Mouse (Mus musculus): ENCODE results near the gene 4930415O20Rik. TPM values are rescaled to one million over a fixed set of nuclear protein-coding genes. Genes with fewer than 3 reads are reported as not detected.

The 4930415O20Rik gene
- polyA plus RNA-seq, 1 experiment from 2014 or later: not detected

GRCm38 (mm10) chr15:98557186-98557585, 13.6 kb upstream of the 4930415O20Rik start:
- H3K4me3 ChIP-seq (ENCODE audit: low read length): no peak overlapping the region
- 83% methylated on average over 5 of the region's 5 CpGs for WGBS
- H3K27ac ChIP-seq (ENCODE audit: low read length): no peak overlapping the region
- H3K36me3 ChIP-seq (ENCODE audit: control insufficient read depth, insufficient read depth, low read length): peaks cover 28% of the 10 kb centered on the region
- H3K27me3 ChIP-seq (ENCODE audit: control insufficient read depth, insufficient read depth, low read depth, low read length): no peaks in the 10 kb centered on the region
- no peak overlapping the region for H3K9ac ChIP-seq (ENCODE audit: low read length)
- no peak for ATAC-seq (ENCODE audit: low read depth)
- H3K4me1 ChIP-seq (replicated peaks; ENCODE audit: control insufficient read depth, insufficient read depth, low read length): no peaks in the 10 kb centered on the region
- H3K9me3 ChIP-seq (ENCODE audit: control insufficient read depth, low read length): no peaks in the 10 kb centered on the region
- no peak overlapping the region for H3K4me2 ChIP-seq (ENCODE audit: low read depth, low read length)

DNA sequence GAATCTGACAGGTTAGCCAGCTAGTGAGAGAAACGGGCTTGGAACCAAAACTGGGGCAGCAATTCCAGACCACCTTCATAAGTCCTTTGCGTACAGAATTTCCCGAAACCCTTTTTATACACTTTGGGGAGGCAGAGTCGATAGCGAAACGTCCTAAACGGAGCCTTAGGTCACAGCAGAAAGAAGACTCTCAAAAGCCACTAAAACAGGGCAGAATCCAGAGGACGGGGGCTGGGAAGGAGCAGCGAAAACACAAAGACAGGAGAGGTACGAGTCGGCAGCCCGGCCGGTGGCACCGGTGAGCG, 3.9 kb upstream of the 4930415O20Rik start:
- H3K4me3 ChIP-seq (ENCODE audit: low read length): peak overlapping the region; percentile 97
- ATAC-seq (ENCODE audit: low read depth): no peak
- no peaks in the 10 kb centered on the region for H3K27me3 ChIP-seq (ENCODE audit: control insufficient read depth, insufficient read depth, low read depth, low read length)
- under 1% methylated on average over 15 of the region's 15 CpGs for WGBS
- peak overlapping the region; percentile 94 for H3K9ac ChIP-seq (ENCODE audit: low read length)
- peak overlapping the region; percentile 98 for H3K27ac ChIP-seq (ENCODE audit: low read length)
- peak overlapping the region; percentile 92 for H3K4me2 ChIP-seq (ENCODE audit: low read depth, low read length)
- peaks cover 8% of the 10 kb centered on the region; the same call in 1 of the 2 replicates for H3K36me3 ChIP-seq (ENCODE audit: control insufficient read depth, insufficient read depth, low read length)
- H3K9me3 ChIP-seq (ENCODE audit: control insufficient read depth, low read length): no peaks in the 10 kb centered on the region
- H3K4me1 ChIP-seq (replicated peaks; ENCODE audit: control insufficient read depth, insufficient read depth, low read length): peaks cover 24% of the 10 kb centered on the region

- Histone ChIP-seq H3K9me3 (ENCODE audit: control insufficient read depth, low read length) (no peaks in the 10 kb centered on the region), H3K4me3 (ENCODE audit: low read length) (peak overlapping the region; percentile 97), H3K4me1 (replicated peaks; ENCODE audit: control insufficient read depth, insufficient read depth, low read length) (peaks cover 24% of the 10 kb centered on the region), H3K4me2 (ENCODE audit: low read depth, low read length) (peak overlapping the region; percentile 92), H3K27me3 (ENCODE audit: control insufficient read depth, insufficient read depth, low read depth, low read length) (no peaks in the 10 kb centered on the region), H3K9ac (ENCODE audit: low read length) (peak overlapping the region; percentile 94), H3K27ac (ENCODE audit: low read length) (peak overlapping the region; percentile 98), H3K36me3 (ENCODE audit: control insufficient read depth, insufficient read depth, low read length) (peaks cover 8% of the 10 kb centered on the region; the same call in 1 of the 2 replicates)
- under 1% methylated on average over 85 of the region's 88 CpGs for WGBS
- ATAC-seq (ENCODE audit: low read depth): peak; percentile 97
Observed at GRCm38 (mm10) chr15:98567278-98568134, 3.3 kb upstream of the 4930415O20Rik start.

GRCm38 (mm10) chr15:98568256-98569033, 2.4 kb upstream of the 4930415O20Rik start:
- peak overlapping the region; percentile 88 for H3K9ac ChIP-seq (ENCODE audit: low read length)
- H3K4me3 ChIP-seq (ENCODE audit: low read length): peak overlapping the region; percentile 97
- H3K27ac ChIP-seq (ENCODE audit: low read length): peak overlapping the region; percentile 90
- H3K4me1 ChIP-seq (replicated peaks; ENCODE audit: control insufficient read depth, insufficient read depth, low read length): peaks cover 24% of the 10 kb centered on the region
- peaks cover 5% of the 10 kb centered on the region; the same call in 1 of the 2 replicates for H3K36me3 ChIP-seq (ENCODE audit: control insufficient read depth, insufficient read depth, low read length)
- no peak for ATAC-seq (ENCODE audit: low read depth)
- WGBS: 4% methylated on average over 22 of the region's 22 CpGs
- peak overlapping the region; percentile 79 for H3K4me2 ChIP-seq (ENCODE audit: low read depth, low read length)
- H3K9me3 ChIP-seq (ENCODE audit: control insufficient read depth, low read length): no peaks in the 10 kb centered on the region
- H3K27me3 ChIP-seq (ENCODE audit: control insufficient read depth, insufficient read depth, low read depth, low read length): no peaks in the 10 kb centered on the region

GRCm38 (mm10) chr15:98569216-98569615, 1.6 kb upstream of the 4930415O20Rik start:
- Histone ChIP-seq H3K9me3 (ENCODE audit: control insufficient read depth, low read length) (no peaks in the 10 kb centered on the region), H3K4me1 (replicated peaks; ENCODE audit: control insufficient read depth, insufficient read depth, low read length) (peaks cover 24% of the 10 kb centered on the region), H3K4me2 (ENCODE audit: low read depth, low read length) (peak overlapping the region; percentile 79), H3K36me3 (ENCODE audit: control insufficient read depth, insufficient read depth, low read length) (0 out of 2 replicates have a peak, but pooled peaks cover 2% of the 10 kb centered on the region), H3K4me3 (ENCODE audit: low read length) (peak overlapping the region; percentile 97), H3K27me3 (ENCODE audit: control insufficient read depth, insufficient read depth, low read depth, low read length) (no peaks in the 10 kb centered on the region), H3K9ac (ENCODE audit: low read length) (peak overlapping the region; percentile 88), H3K27ac (ENCODE audit: low read length) (no peak overlapping the region)
- no peak for ATAC-seq (ENCODE audit: low read depth)
- WGBS: 56% methylated on average over 7 of the region's 7 CpGs

- H3K4me1 ChIP-seq (replicated peaks; ENCODE audit: control insufficient read depth, insufficient read depth, low read length): peaks cover 24% of the 10 kb centered on the region
- no peaks in the 10 kb centered on the region for H3K9me3 ChIP-seq (ENCODE audit: control insufficient read depth, low read length)
- no peak overlapping the region for H3K9ac ChIP-seq (ENCODE audit: low read length)
- H3K4me2 ChIP-seq (ENCODE audit: low read depth, low read length): no peak overlapping the region
- H3K4me3 ChIP-seq (ENCODE audit: low read length): no peak overlapping the region
- no peaks in the 10 kb centered on the region for H3K27me3 ChIP-seq (ENCODE audit: control insufficient read depth, insufficient read depth, low read depth, low read length)
- no peaks in the 10 kb centered on the region for H3K36me3 ChIP-seq (ENCODE audit: control insufficient read depth, insufficient read depth, low read length)
- H3K27ac ChIP-seq (ENCODE audit: low read length): no peak overlapping the region
- 73% methylated on average over 4 of the region's 4 CpGs for WGBS
- no peak for ATAC-seq (ENCODE audit: low read depth)
Observed at GRCm38 (mm10) chr15:98569795-98570365, 924 bp upstream of the 4930415O20Rik start.

GRCm38 (mm10) chr15:98573293-98573692, 2.5 kb downstream of the 4930415O20Rik start:
- Histone ChIP-seq H3K27me3 (ENCODE audit: control insufficient read depth, insufficient read depth, low read depth, low read length) (no peaks in the 10 kb centered on the region), H3K4me3 (ENCODE audit: low read length) (no peak overlapping the region), H3K27ac (ENCODE audit: low read length) (no peak overlapping the region), H3K9me3 (ENCODE audit: control insufficient read depth, low read length) (no peaks in the 10 kb centered on the region), H3K9ac (ENCODE audit: low read length) (no peak overlapping the region), H3K4me1 (replicated peaks; ENCODE audit: control insufficient read depth, insufficient read depth, low read length) (peaks cover 9% of the 10 kb centered on the region), H3K36me3 (ENCODE audit: control insufficient read depth, insufficient read depth, low read length) (no peaks in the 10 kb centered on the region), H3K4me2 (ENCODE audit: low read depth, low read length) (no peak overlapping the region)
- WGBS: 73% methylated on average over 4 of the region's 4 CpGs
- no peak for ATAC-seq (ENCODE audit: low read depth)

GRCm38 (mm10) chr15:98579310-98579709, 8.5 kb downstream of the 4930415O20Rik start:
- H3K9me3 ChIP-seq (ENCODE audit: control insufficient read depth, low read length): no peaks in the 10 kb centered on the region
- ATAC-seq (ENCODE audit: low read depth): no peak
- no peak overlapping the region for H3K9ac ChIP-seq (ENCODE audit: low read length)
- H3K4me3 ChIP-seq (ENCODE audit: low read length): no peak overlapping the region
- H3K27me3 ChIP-seq (ENCODE audit: control insufficient read depth, insufficient read depth, low read depth, low read length): no peaks in the 10 kb centered on the region
- no peak overlapping the region for H3K4me2 ChIP-seq (ENCODE audit: low read depth, low read length)
- H3K4me1 ChIP-seq (replicated peaks; ENCODE audit: control insufficient read depth, insufficient read depth, low read length): no peaks in the 10 kb centered on the region
- H3K36me3 ChIP-seq (ENCODE audit: control insufficient read depth, insufficient read depth, low read length): no peaks in the 10 kb centered on the region
- H3K27ac ChIP-seq (ENCODE audit: low read length): no peak overlapping the region
- WGBS: 81% methylated on average over 2 of the region's 2 CpGs

Measured in lung, embryonic 16.5 days (tissue).